Mouse (Mus musculus): ENCODE data around the gene G6pc3.

- TF ChIP-seq CTCF (IDR thresholded peaks at IDR 0.05; ENCODE audit: insufficient read depth, low read depth, low read length) (no peak), POLR2A (IDR thresholded peaks at IDR 0.05; ENCODE audit: insufficient read depth, low read depth, low read length) (no peak)
Observed at GRCm38 (mm10) chr11:102145471-102146001, 43.9 kb upstream of the G6pc3 start, which contains the start of gene Nags.
